Mouse (Mus musculus) v-Abl transformed pro-B cells (cell line): ENCODE results near the gene Dnm1.
"Not testable (repeated sequence)": the region's sequence is repeated elsewhere in the genome, so short reads cannot be mapped to it uniquely, and the experiment has no call there.

Experiments
- in situ Hi-C, 2 experiments: fragments of 400-800 bp; cut with MboI; formaldehyde crosslinking; loops; one replicate each; pipeline ENCODE4 v1.15.1; 2025; ENCODE audit not compliant: unreplicated experiment in 2 of 2

The Dnm1 gene

DNA sequence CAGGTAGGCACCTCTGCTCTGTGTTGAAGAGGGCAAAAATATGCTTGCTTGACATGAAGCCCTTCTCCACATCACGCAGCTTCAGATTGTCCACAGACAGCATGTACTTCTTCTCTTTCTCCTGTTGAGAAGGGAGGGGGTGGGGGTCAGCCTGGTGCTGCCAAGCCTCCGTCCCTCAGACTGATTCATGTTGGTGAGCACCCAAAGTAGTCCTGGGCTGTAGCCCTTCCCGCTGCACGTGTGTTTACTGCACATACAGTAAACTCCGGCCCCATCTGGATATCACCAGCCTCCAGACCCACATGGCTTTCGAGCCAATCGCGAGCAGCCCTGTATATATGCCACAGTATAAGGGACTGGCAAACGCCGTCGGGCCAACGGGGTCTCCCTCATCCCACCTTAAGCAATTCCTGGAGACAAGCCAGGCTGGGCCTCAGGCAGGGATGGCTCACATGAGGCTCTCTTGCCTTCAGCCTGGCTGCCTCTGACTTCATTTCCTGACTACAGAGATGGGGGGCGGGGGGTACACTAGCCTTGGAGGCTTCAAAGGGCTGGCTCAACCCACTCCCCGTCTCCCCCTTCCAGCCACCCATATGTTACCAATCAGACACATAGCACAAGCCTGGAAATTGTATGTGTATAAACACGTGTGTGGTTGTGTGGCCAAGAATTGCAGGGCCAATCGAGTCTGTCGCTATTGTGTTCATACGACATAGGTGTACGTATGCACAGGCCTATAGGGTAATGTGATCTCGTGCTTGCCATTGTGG lies 36.1 kb downstream of the Dnm1 start:
- in situ Hi-C loops = no loop called here

DNA sequence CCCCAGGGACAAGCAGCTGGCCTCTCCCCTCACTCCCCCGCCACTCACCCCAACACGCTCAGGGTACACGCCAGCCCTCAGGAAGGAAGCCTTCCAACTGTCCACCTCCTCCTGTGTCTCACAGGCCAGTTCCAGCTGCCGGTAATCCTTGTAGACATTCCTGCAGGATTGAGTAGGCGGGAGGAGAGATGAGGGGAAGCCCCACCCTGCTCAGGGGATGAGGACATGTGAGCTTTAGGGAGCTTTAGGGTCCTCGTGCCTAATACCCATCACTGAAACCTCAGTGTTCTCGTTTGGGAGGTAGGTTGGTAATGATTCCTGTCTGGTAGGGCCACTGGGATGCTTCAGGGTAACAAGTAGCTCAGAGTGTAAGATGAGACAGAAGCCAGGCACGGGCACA lies 37.4 kb downstream of the Dnm1 start:
- in situ Hi-C loops = no loop called here

DNA sequence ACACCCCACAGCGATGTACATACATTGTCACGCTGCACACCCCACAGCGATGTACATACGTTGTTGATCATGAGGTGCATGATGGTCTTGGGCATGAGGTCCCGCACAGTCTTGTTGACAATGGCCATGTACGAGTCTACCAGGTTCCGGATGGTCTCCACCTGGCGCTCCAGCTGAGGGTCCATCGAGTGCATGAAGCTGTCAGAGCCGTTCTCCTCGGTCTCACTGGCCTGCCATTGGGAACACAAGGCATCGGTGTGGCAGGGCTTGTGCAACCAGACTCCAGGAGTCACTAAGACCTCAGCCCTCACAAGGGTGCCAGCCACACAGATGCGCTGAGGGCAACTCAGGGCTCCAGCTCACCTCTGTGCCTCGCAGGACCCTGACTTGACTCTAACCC lies 38.3 kb downstream of the Dnm1 start:
- in situ Hi-C loops = loop anchor here in 1 of 2 experiments (5.0 kb wide), 1 partner anchor 77 kb away; no protein-coding TSS in a partner anchor

DNA sequence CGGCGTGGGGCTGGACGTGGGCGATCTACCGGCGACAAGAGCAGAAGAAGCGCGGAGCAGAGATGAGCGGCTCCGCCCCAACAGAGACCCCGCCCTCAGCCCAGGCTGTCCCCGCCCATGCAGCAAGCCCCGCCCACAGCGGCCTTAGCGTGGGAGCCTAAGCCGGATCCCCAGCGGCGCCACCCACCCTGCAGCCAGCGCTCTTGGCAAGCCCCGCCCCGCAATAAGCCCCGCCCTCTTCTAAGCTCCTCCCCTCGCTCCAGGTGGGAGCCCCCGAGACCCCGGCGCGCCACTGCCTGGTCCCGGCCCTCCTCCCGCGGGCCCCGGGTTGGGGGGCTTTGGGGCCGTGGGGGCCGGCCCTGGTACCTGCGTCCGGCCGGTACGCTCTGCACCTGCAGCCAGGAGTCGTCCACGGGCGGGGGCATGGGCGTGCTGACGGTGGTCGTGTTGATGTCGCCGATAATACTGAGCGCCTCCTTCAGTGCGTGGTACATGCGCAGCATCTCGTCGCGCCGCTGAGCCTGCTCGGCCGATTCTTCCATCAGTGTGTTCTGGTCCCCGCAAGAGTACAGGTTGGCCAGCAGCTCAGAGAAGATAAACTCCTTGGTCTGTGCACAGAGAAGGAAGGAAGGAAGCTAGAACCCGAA lies 40.7 kb downstream of the Dnm1 start:
- in situ Hi-C loops = loop anchor here in 1 of 2 experiments (5.0 kb wide), 1 partner anchor 80 kb away; no protein-coding TSS in a partner anchor

DNA sequence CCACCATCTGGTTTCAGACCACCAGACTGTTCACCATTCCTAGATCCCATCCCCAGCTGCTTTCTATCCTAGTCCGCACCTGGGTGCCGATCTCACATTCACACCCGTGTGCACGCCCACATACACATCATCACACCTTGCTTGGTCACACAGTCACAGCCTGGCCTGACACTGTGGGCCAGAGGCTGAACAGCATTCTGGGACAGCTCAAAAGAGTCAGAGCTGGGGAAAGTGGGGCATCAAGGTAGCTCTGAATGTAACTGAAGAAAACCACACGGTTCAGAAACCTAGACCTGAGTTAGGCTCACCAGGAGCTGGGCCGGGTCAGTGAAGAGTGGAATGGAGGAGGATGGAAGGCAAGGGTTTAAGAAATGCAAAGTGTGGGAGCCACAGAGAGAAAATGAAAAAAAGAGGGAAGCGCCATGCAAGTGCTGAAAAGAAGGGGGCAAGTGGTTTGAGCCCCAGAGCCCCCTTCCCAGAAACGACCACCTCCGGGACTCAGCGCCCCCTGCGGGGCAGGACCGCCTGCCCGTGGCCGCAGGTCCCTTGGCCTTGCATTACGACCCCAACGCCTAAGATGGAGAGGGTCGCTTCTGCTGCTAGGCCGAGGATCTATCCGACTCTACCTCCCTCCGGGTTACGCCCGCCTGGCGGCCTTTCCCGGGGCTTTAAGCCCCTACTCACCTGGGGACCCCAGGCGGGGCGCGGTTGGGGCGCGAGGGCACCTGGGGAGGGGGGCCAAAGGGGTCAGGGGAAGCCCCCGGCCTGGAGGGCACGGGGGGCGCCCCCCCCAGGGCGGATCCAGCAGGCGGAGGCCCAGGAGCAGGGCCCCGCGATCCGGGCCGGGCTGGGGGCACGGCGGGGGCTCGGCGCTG lies 41.5 kb downstream of the Dnm1 start:
- in situ Hi-C loops = loop anchor here in 1 of 2 experiments (5.0 kb wide), 1 partner anchor 81 kb away; no protein-coding TSS in a partner anchor

DNA sequence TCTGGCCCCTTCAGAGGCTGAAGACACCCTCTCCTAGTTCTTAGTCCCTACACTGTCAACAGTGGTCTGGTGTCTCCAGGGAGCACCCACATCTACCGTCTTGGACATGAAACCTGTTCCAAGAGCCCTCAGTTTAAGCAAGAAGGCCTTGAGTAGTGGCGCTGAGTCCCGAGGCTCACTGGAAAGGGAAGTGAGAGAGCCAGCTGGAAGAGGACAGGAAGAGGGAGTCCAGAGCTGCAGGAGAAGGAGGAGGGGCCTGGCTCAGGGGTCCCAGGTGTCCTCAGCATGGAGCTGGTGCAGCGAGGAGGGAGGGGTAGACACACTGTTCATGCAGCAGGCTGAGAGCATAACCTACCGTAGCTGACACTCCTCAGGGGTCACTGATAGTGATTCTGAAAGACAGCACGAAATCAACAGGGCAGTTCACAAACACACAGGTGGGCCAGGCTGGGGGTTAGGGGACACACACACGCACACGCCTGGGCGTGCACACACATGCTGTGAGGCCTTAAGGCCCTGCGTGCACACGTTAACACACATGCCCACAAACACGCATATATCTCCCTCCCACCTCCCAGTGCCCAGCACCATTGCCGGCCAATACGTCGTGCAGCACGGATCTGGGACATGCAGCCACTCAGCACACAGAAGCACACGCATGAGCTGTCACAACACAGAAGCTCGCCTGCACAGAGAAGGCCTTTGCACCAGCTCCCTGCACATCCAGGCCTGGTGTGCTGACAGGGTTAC lies 42.9 kb downstream of the Dnm1 start:
- in situ Hi-C loops = loop anchor here in 1 of 2 experiments (5.0 kb wide), 1 partner anchor 82 kb away; no protein-coding TSS in a partner anchor

DNA sequence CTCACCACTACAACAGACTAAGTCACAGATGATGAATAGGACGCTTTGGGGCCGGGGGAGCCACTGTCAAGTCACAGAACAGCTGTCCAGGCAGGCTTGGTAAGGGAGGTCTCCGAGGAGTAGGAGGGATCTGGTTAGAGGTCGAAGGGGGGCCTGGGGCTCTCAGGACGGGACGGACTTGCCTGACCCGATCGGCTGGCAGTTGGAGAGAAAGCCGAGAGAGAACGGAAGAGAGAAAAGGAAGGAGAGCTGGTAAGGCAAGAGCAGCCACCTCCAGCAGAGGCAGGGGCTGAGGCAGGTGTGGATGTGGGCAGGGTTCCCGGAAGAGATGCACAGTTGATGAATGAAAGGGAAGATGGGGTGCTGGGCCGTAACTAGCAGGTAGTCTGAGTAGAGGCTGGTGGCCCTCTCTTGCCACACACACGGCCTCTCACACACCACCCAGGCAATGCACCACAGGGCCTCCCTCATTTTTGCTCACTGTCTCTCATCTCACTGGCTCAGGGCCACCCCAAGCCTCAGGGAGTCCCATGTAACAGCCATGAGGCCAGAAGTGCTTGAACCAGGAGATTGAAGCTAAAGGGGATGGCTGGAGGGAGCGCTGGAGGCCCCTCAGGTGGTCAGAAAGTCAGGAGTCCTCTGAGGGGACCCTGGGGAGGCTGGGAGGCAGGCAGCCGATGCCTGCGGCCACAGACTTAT lies 44.1 kb downstream of the Dnm1 start:
- in situ Hi-C loops = loop anchor here (5.0 to 10.0 kb wide), 3 partner anchors 38 to 178 kb away; partner anchors contain the start of gene Ptges2 (in 1 of the 2)

DNA sequence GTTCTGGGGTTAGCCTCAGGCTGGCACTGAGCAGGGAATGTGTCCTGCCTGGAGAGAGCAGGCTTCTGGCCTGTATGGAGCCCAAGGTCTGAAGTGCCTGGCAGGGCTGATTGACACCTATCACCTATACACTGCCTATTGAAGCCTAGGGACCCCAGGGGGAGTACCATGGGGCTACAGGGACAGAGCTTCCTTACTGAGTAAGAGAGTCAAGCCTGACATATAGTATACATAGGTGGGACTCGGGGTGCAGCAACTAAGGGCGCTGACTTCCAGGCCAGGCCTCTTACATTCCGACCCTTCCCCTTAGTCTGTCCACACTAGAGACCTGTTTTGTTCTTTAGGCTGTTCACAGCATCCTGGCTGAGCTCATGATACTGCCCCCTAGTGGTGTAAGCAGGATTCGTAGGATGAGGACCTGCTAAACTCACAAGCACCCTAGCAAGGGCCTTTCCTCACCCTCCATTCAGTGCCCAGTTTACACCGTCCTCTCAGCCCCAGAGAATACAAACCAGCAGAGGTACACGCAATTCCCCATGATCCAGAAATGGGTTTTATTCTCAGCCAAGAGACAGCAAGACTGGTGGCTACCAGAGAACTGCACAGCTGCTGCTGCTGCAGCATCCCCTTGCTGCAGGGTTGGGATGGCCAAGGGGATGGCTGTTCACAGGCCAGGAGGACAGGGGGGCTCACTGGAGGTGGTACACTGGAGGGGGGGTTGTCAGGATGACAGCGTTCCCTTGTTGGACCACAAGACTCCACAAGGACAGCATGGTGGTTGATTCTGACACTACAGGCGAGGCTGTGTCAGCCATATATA lies 45.0 kb downstream of the Dnm1 start:
- in situ Hi-C loops = loop anchor here (5.0 to 10.0 kb wide), 3 partner anchors 39 to 179 kb away; partner anchors contain the start of gene Ptges2 (in 1 of the 2)

DNA sequence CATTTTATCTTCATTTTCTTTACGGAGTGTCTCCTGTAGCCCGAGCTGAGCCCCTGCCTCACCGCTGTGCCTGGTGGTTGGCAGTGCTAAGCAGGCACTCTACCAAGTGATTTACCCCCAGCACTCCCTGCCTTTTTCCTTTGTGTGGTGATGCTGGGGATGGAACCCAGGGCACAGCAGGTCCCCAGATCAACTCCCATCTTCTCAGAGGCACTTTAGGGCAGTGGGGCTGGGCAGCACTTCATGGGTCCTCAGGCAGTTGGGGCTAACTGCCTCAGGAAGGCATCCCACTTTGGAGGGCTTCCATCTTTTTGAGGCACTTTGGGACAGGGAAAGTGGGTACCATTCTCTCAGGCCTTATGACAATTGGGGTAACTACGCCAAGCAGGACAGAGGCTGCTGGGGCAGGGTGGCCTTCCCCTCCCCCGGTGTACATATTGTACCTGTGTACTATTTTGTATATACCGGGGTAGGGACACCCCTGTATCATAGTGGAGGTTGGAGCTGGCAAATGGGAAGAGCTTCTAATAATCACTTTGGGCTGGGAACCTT lies 45.8 kb downstream of the Dnm1 start:
- in situ Hi-C loops = loop anchor here (5.0 to 10.0 kb wide), 3 partner anchors 40 to 180 kb away; partner anchors contain the start of gene Ptges2 (in 1 of the 2)

DNA sequence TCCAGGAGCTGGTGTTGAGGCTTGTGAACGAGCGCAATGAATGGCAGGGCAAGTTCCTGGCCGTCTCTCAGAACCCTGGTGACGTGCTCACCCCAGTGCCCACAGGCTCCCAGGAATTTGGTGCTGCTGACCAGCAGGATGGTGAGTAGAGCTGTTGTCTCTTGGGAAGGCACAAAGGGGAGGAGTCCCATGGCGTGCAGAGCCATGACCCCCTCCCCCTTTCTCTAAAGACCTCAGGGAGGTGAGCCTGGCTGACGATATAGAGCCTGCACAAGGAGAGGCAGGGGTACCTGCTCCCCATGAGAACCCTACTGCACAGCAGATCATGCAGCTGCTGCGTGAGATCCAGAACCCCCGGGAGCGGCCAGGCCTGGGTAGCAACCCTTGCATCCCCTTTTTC lies 47.0 kb downstream of the Dnm1 start:
- in situ Hi-C loops = loop anchor here (5.0 to 10.0 kb wide), 3 partner anchors 41 to 181 kb away; partner anchors contain the start of gene Ptges2 (in 1 of the 2)

DNA sequence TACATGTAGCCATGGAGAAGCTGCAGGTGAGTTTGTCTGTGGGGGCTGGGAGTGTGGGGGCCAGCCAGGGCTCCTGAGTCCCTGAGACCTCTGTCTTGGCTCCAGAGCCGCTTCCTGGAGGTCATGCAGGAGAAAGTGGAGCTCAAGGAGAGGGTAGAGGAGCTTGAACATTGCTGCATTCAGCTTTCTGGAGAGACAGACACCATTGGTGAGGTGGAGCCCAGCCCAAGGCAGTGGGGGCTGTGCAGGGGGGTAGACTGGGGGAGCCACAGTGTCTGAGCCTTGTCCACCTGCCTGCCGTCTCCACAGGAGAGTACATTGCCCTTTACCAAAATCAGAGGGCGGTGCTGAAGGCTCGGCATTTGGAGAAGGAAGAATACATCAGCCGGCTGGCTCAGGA lies 47.5 kb downstream of the Dnm1 start:
- in situ Hi-C loops = loop anchor here (5.0 to 10.0 kb wide), 3 partner anchors 42 to 182 kb away; partner anchors contain the start of gene Ptges2 (in 1 of the 2)

DNA sequence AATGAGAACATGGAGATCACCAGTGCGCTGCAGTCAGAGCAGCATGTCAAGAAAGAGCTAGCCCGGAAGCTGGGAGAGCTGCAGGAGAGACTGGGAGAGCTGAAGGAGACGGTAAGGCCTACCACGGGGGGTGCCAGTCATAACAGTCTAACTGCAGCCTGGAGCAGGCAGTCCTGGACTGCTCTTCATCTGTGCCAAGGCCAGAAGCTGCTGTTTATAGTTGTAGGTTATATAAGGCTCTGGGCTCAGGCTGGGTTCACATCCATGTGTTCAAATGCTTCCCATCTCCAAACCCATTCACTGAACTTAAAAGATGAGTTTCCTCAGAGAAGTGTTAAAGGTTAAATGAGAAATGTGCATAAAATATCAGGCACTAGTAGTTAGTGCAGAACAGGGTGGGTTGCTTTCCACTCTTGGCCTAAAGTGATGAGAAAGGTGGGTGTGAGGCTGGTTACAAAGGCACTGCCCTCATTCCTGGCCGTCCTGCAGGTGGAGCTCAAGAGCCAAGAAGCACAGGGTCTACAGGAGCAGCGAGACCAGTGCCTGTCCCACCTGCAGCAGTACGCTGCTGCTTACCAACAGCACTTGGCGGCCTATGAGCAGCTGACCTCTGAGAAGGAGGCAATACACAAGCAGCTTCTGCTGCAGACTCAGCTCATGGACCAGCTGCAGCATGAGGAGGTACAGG lies 48.8 kb downstream of the Dnm1 start:
- in situ Hi-C loops = loop anchor here (5.0 to 10.0 kb wide), 3 partner anchors 91 to 263 kb away; partner anchors contain the start of gene Ptges2 (in 1 of the 2)

DNA sequence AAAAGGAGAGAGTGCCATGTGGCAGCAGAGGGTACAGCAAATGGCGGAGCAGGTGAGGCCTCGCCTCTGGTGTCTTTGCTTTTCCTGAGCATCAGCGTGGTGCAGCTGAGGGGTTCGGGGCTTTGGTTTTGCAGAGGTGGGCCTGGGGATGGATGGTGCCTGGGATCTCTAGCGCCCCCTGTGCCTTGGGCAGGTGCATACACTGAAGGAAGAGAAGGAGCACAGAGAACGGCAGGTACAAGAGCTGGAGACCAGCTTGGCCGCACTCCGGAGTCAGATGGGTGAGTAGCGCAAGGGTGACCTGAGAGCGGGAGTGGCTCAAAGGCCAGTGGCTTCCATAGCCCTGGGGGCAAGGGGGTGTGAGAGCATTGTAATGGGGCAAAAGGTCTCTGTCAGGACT lies 50.2 kb downstream of the Dnm1 start:
- in situ Hi-C loops = loop anchor here (5.0 to 10.0 kb wide), 3 partner anchors 92 to 264 kb away; partner anchors contain the start of gene Ptges2 (in 1 of the 2)

DNA sequence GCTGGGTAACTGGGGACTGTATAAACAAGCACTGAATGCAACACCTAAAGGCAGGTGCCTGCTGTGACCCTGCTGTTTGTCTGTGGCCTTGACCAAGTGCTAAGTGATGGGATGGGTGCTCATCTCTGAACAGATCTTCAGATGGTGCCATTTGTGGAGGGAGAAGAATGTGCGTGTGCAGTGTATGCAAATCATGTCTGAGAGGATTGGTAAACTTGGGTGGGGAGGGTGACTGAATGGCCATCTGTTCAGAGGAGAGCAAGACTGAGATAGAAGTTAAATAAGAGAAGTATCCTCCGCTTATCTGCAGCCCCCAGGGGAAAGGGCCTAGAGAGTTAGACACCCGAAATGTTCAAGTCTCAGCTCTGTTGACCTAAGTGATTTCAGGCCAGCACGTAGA lies 53.7 kb downstream of the Dnm1 start:
- in situ Hi-C loops = no loop called here

DNA sequence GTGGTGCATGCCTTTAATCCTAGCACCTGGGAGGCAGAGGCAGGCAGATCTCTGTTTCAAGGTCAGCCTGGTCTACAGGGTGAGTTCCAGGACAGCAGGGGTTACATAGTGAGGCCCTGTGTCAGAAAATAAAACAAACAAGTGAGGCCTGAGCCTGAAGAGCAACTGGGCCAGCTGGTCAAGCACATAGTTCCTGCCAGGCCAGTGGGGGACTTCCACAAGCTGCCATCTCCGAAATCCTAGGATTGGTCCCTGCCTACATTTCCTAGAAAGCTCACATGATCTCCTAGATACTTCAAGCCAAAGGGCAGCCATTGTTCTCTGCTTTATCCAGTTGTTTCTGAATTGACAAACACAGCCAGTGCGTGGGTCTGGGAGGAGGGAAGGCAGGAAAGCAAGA lies 57.3 kb downstream of the Dnm1 start:
- in situ Hi-C loops = not testable (repeated sequence)

DNA sequence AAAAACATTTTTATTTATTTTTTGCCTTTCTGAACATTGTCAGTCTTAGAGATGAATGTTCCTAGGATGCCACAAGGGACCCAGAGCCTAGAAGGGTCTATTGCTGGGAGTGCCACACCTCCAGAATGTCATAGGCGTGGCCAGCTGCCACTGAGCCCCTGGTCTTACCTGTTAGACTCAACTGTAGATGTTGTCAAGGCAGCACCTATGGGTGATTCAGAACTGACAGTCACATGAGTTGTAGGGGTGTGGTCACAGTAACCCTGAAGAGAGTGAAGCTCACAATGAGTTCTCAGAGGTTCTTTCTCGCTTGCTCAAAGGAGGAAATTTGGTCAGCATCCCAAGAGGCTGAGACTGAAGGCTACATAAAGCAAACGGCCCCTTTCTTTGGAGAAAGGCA lies 57.9 kb downstream of the Dnm1 start:
- in situ Hi-C loops = no loop called here

DNA sequence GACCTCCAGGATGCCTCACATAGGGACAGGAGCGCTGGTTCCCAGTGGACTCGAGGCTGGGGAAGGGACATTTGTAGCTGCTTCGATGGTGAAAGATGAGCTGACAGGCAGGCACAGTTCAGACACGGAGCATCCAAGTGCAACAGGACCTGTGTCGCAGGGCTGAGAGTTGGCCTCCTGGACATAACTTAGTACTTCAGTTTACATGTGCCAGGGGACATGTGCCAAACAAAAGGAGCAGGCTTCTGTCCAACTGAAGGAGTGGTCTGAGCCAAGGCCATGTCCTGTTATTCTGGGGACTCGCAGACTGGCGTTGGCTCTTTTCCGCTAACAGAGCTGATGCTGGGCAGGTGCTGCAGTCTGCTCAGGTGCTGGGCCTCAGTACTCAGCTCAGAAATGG lies 58.8 kb downstream of the Dnm1 start:
- in situ Hi-C loops = no loop called here
